In the genomic region with DNA sequence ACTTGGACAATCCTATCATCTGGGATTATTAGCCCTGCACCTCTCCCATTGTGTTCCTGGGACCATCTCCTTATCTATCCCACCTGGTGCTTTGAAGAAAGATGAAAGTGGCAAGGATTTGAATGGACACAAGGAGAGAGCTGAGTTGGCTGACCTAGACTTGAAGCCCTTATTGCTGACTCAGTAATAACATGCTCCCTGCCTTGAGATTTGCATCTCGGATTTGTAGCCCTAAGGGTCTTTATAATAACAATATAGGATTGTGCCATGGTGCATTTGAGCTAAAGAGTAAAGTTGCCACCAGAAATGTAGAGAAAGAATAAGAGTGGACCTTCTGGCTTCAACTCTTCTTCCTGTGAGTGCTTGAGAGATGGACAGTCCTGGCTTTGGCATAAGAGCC, we compare ENCODE assay signal across 24 mouse cellular contexts.
"Had no signal": no experiment of that assay in that cellular context is flagged by ENCODE, and none has a peak within 500 bp of the region (broad histone marks: within the 10 kb centered on the region; RNA-seq: fewer than 3 reads in every experiment).

No protein-coding gene starts in this region.

- H3K9me3 ChIP-seq: embryonic facial prominence, embryonic 10.5 days; embryonic facial prominence, embryonic 12.5 days; embryonic facial prominence, embryonic 13.5 days; embryonic facial prominence, embryonic 15.5 days; forebrain, embryonic 10.5 days; forebrain, embryonic 12.5 days; forebrain, embryonic 13.5 days; forebrain, embryonic 15.5 days had no signal

- H3K27me3 ChIP-seq: embryonic facial prominence, embryonic 12.5 days; embryonic facial prominence, embryonic 13.5 days; embryonic facial prominence, embryonic 15.5 days; forebrain, embryonic 13.5 days; forebrain, embryonic 15.5 days had no signal

- H3K4me2 ChIP-seq: embryonic facial prominence, embryonic 12.5 days; embryonic facial prominence, embryonic 13.5 days; embryonic facial prominence, embryonic 15.5 days; forebrain, embryonic 12.5 days; forebrain, embryonic 13.5 days; forebrain, embryonic 15.5 days had no signal

- DNase-seq: cerebellum, adult 9-10 months; cerebellum, adult 9-11 months; cerebellum, postnatal 10 days; cerebellum, postnatal 14 days; cerebellum, postnatal 25 days; cerebellum, postnatal 36 days; embryo, embryonic 11 days; forebrain, postnatal 0 days; gastrocnemius, adult 2 months; gastrocnemius, postnatal 10 days; gastrocnemius, postnatal 14 days; gastrocnemius, postnatal 25 days; gastrocnemius, postnatal 36 days; heart, adult 18-20 months; heart, adult 2 months had no signal

- H3K4me3 ChIP-seq: embryonic facial prominence, embryonic 10.5 days; embryonic facial prominence, embryonic 12.5 days; embryonic facial prominence, embryonic 13.5 days; embryonic facial prominence, embryonic 15.5 days; erythroblast, embryonic 14.5 days; forebrain, embryonic 10.5 days; forebrain, embryonic 12.5 days; forebrain, embryonic 13.5 days; forebrain, embryonic 15.5 days; gastrocnemius, adult 2 months; heart, adult 2 months had no signal

- H3K9ac ChIP-seq: embryonic facial prominence, embryonic 12.5 days; embryonic facial prominence, embryonic 13.5 days; embryonic facial prominence, embryonic 15.5 days; forebrain, embryonic 12.5 days; forebrain, embryonic 13.5 days; forebrain, embryonic 15.5 days; forebrain, postnatal 0 days had no signal

- H3K4me1 ChIP-seq: embryonic facial prominence, embryonic 10.5 days; forebrain, embryonic 13.5 days; forebrain, embryonic 15.5 days had no signal

- H3K36me3 ChIP-seq: embryonic facial prominence, embryonic 10.5 days; forebrain, embryonic 10.5 days; forebrain, embryonic 12.5 days had no signal

- H3K27ac ChIP-seq: embryonic facial prominence, embryonic 10.5 days; embryonic facial prominence, embryonic 12.5 days; embryonic facial prominence, embryonic 13.5 days; embryonic facial prominence, embryonic 15.5 days; forebrain, embryonic 10.5 days; forebrain, embryonic 12.5 days; forebrain, embryonic 13.5 days; forebrain, embryonic 15.5 days had no signal
